Mouse (Mus musculus) liver, adult 2 months (tissue): ENCODE results near the gene Gm20388.

ENCODE experiments used
- CTCF ChIP-seq: fragments of 200-500 bp; IDR thresholded peaks from 2 replicates; pipeline ENCODE4 v1.5.1; 2011; ENCODE audit warnings: low read depth, low read length, control low read depth
- POLR2A ChIP-seq: fragments of 200-500 bp; IDR thresholded peaks from 2 replicates; pipeline ENCODE4 v1.6.1; 2011; ENCODE audit warnings: low read length, control low read depth; ENCODE audit not compliant: insufficient read depth; ENCODE audit errors: extremely low read depth

- TF ChIP-seq CTCF = no peak
- no peak for TF ChIP-seq POLR2A
Measured at GRCm38 (mm10) chr8:123624702-123625101, 3714.1 kb downstream of the Gm20388 start.
